Mouse (Mus musculus) layer of hippocampus, adult 9-11 months (tissue): ENCODE measurements around the gene Cntrob.

Experiments
- DNase-seq: peaks from one replicate; pipeline ENCODE4 v3.0.0; 2022

Cntrob gene

GRCm38 (mm10) chr11:69323667-69324111 lies at the start of gene Cntrob, which contains the start of gene Trappc1:
Gene Cntrob, minus strand, starts transcription at chr11:69323775.
Gene Trappc1, plus strand, starts transcription at chr11:69323980.
- peak; percentile 99 for DNase-seq

- no peak for DNase-seq
Measured at GRCm38 (mm10) chr11:69372780-69373170, 49.2 kb upstream of the Cntrob start.

GRCm38 (mm10) chr11:69372056-69372779 lies 48.6 kb upstream of the Cntrob start:
- peak; percentile 88 for DNase-seq

- no peak for DNase-seq
Measured at GRCm38 (mm10) chr11:69371601-69372000, 48.0 kb upstream of the Cntrob start.

- no peak for DNase-seq
Measured at GRCm38 (mm10) chr11:69370817-69371215, 47.2 kb upstream of the Cntrob start.

GRCm38 (mm10) chr11:69369990-69370816 lies 46.6 kb upstream of the Cntrob start:
- no peak for DNase-seq

- no peak for DNase-seq
Measured at GRCm38 (mm10) chr11:69369215-69369989, 45.8 kb upstream of the Cntrob start, which contains the start of gene Chd3. Gene Chd3, minus strand, starts transcription at chr11:69369406.

GRCm38 (mm10) chr11:69368356-69369214 lies 45.0 kb upstream of the Cntrob start:
- no peak for DNase-seq

DNA sequence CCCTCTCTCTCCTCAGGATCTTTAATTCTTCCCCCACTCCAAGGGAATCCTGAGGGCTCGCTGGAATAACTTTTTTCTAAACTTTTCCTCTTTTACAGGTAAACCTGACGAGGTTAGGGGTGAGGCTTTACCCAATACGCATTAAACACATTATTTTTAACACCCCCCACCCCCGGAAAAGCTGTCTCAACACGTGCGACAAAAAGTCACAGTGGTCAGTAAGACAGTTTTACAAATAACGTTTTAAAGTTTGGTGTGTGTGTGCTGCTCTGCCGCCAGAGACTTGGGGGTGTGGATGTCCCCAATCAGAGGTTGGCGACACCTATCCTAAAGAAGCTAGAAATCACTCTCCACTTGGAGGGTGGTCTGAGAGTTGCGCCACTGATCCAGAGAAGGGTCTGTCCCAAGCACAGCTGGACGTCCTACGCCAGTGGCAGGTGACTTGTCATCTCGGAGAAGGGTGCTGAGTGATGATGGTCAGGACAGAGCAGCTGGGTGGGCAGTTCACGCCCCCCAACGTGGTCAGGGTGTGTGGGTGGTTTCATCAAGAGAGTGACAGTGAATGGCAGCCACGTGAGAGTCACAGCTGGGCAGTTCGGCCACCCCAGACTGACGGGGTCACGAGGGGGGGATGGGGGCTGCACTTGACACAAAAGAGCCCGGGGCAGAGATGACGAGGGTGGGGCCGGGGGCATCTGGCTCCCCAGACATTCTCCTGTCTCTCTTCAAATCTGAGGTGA lies 44.2 kb upstream of the Cntrob start:
- DNase-seq: no peak

- no peak for DNase-seq
Measured at GRCm38 (mm10) chr11:69366855-69367615, 43.5 kb upstream of the Cntrob start.

GRCm38 (mm10) chr11:69366157-69366854 lies 42.7 kb upstream of the Cntrob start:
- DNase-seq: peak; percentile 97

DNA sequence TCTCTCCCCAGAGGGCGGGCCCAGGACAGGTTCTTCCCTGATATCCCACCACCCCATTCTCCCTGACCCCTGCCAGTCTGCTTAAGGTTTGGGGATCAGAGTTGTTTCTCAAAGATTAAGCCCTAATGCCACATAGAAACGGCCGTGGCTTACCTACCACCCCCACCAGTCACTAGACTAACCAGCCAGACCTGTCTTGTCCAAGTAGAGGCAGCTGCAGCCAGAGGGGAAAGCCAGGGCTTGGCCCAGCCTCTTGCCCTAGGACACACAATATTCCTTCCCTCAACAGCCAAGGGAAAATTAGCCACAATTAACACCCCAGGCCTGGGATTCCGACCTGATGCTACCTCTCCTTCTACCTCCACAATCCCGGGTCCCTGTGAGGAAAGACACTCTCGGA lies 42.1 kb upstream of the Cntrob start:
- DNase-seq: no peak

DNA sequence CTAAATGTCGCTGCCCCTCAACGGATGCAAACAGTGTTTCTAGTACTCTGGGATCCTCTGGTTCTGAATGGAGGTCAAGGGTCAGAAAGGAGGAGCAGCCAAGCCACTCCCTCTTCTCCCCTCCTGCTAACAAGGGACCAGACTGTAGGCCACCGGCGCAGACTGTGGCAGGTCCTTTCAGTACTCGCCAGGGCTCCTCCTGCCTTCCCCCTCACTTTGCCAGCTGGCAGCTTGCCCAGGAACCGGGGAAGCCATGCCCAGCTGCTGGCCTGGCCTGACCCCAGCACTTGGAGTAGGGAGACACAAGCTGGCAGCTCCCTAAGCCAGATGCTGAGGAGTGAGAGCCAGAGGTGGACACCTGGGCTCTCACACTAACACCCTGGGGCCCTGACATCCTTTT lies 41.3 kb upstream of the Cntrob start:
- peak; percentile 95 for DNase-seq

DNA sequence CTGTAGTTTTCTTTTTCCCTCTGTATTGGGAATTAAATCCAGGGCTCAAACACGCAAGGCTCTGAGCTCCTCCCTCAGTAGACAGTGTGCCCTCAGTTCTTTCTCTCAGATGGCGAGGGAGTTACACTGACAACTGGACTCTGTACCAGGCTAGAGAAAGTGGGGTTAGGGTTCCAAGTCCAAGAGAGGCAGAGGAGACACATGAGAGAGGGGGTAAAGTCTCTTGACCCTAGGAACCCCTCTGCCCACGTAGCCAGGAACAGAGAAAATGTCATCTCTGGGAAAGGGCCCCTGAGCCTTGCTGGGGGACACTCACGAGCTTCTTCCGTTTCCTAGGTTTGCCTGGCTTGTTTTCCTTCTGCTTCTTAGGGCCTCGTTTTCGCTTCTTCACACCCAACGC lies 40.8 kb upstream of the Cntrob start:
- DNase-seq: no peak

DNA sequence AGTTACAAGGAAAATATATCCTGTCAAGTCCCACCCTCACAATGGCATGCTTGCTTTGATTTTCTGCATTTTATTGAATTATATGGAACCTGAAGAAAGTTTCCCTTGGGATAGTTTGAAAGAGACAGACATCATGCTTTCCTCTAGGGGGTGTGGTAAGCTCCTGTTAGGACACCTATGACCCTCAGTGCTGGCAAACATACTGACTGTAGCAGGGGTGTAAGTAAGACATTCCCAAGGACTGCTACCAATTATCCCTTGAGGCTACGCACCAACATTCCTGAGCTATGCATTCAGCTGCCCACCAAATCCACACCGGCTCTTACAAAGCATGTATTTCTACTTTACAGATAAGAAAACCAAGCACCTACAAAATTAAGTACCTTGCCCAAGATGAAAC lies 38.9 kb upstream of the Cntrob start:
- DNase-seq: no peak

GRCm38 (mm10) chr11:69362021-69362420 lies 38.4 kb upstream of the Cntrob start:
- no peak for DNase-seq

DNA sequence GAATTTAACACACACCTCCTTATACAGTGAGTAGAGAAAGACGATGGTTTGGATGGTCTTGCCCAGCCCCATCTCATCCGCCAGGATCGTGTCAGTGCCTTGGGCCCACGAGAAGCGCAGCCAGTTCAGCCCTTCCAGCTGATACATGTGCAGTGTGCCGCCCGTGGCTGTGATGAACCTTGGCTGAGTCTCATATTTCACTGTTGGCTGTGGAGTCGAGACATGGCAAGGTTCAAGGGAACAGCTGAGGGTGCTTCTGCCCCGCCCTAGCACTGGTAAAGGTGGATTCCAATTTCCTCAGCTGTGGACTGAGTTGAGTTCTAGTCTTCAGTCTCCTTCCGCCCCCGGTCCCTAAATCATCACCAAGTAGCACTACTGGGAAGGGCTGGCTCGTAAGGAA lies 34.1 kb upstream of the Cntrob start:
- DNase-seq: no peak

- no peak for DNase-seq
Measured at GRCm38 (mm10) chr11:69356544-69356943, 33.0 kb upstream of the Cntrob start.

- DNase-seq: no peak
Measured at GRCm38 (mm10) chr11:69346441-69346840, 22.9 kb upstream of the Cntrob start.
